Mouse (Mus musculus) heart, postnatal 0 days (tissue): ENCODE data around the gene Olfr1349. TPM values are rescaled to one million over a fixed set of nuclear protein-coding genes. Genes with fewer than 3 reads are reported as not detected.
"Not testable (repeated sequence)": the region's sequence is repeated elsewhere in the genome, so short reads cannot be mapped to it uniquely, and the experiment has no call there.

Source experiments
- ATAC-seq: fragments of 200-750 bp; cut with Nextera tagmentation; 2 replicates; pipeline ENCODE4 v1.8.0; 2017; ENCODE audit warnings: low read depth, moderate number of reproducible peaks, moderate library complexity; ENCODE audit not compliant: insufficient read depth
- DNase-seq: peaks from one replicate; pipeline ENCODE4 v3.0.0-alpha.2; 2016; ENCODE audit warnings: low spot score
- H3K27ac ChIP-seq: fragments of 300-500 bp; sonication (generic); 2 replicates; pipeline ENCODE4 v1.5.1; 2014; ENCODE audit warnings: low read depth, mild to moderate bottlenecking
- H3K27me3 ChIP-seq: fragments of 300-500 bp; sonication (generic); 2 replicates; pipeline ENCODE4 v1.6.1; 2014; ENCODE audit warnings: low read length, mixed read lengths; ENCODE audit not compliant: control insufficient read depth, insufficient read depth
- H3K36me3 ChIP-seq: fragments of 300-500 bp; sonication (generic); replicated peaks from 2 replicates; pipeline ENCODE4 v1.6.1; 2014; ENCODE audit warnings: low read length, mixed read lengths; ENCODE audit not compliant: control insufficient read depth, insufficient read depth
- H3K4me1 ChIP-seq: fragments of 300-500 bp; sonication (generic); 2 replicates; pipeline ENCODE4 v1.6.1; 2014; ENCODE audit warnings: antibody characterized with exemption; ENCODE audit not compliant: control insufficient read depth, insufficient read depth
- H3K4me2 ChIP-seq: fragments of 300-500 bp; sonication (generic); 2 replicates; pipeline ENCODE4 v1.6.1; 2014; ENCODE audit warnings: low read depth, mild to moderate bottlenecking, low read length, moderate library complexity
- H3K4me3 ChIP-seq: fragments of 300-500 bp; sonication (generic); 2 replicates; pipeline ENCODE4 v1.5.1; 2014; ENCODE audit warnings: low read depth, low read length
- H3K9ac ChIP-seq: fragments of 300-500 bp; sonication (generic); replicated peaks from 2 replicates; pipeline ENCODE4 v1.6.1; 2014; ENCODE audit warnings: low read depth, low read length, mixed read lengths
- H3K9me3 ChIP-seq: fragments of 300-500 bp; sonication (generic); replicated peaks from 2 replicates; pipeline ENCODE4 v1.6.1; 2016; ENCODE audit warnings: low read length; ENCODE audit not compliant: control insufficient read depth
- CTCF ChIP-seq: IDR thresholded peaks from 2 replicates; pipeline ENCODE4 v1.5.1; 2016; ENCODE audit warnings: antibody characterized with exemption, control low read depth, low read depth
- EP300 ChIP-seq: IDR thresholded peaks from 2 replicates; pipeline ENCODE4 v1.6.1; 2016; ENCODE audit warnings: antibody characterized with exemption, low read depth
- WGBS: fragments of 180-500 bp; shearing (Covaris S2); extraction: QIAGEN DNeasy Blood & Tissue Kit; methylation state at CpG from one replicate; pipeline ENCODE4 v1.1.7; 2014; 5-methylcytosine and 5-hydroxymethylcytosine counted together
- polyA plus RNA-seq: library from polyadenylated mRNA; unstranded; fragments of >200 nt; fragmentation: Nextera tagmentation; extraction: Ambion mirVana; gene quantifications from 2 replicates; pipeline ENCODE4 v1.2.1, GENCODE M21; 2015
- total RNA-seq: library from RNA; depleted of rRNA; stranded (reverse); fragments of >200 nt; gene quantifications from 2 replicates; pipeline ENCODE4 v1.2.3, GENCODE M21; 2014; ENCODE audit warnings: low replicate concordance; rRNA removed

The Olfr1349 gene
- total and polyA plus RNA-seq, 2 experiments from 2014 or later = not detected

DNA sequence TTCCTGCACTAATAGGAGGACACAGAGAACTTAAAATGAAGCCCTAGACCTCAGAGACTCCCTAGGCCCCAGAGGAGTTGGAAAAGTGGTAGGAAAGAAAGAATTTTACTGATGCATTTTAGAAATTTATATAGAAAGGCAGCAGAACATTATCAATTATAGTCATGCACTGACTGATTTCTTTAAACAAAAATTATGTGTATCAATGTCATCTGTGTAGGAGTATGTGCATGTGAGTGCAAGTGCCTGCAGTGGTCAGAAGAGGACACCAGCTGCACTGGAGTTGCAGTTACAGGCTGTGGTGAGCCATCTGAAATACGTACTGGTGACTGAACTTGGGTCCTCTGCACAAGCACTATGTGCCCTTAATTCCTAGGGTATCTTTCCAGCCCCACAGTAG is 23.1 kb downstream of the Olfr1349 start, which contains the start of gene Olfr1347:
Gene Olfr1347 (minus strand): TSS at position 101 of the 400 bp plus-strand sequence.
- Histone ChIP-seq H3K27ac (no peak within 1 kb of the TSS), H3K4me3 (no peak within 1 kb of the TSS), H3K4me1 (no peaks in the 10 kb centered on the region), H3K9ac (no peak within 1 kb of the TSS), H3K36me3 (no peaks in the 10 kb centered on the region), H3K9me3 (0 out of 2 replicates have a peak, but pooled peaks cover 5% of the 10 kb centered on the region), H3K4me2 (no peak within 1 kb of the TSS), H3K27me3 (no peaks in the 10 kb centered on the region)
- ATAC-seq = no peak
- TF ChIP-seq CTCF (no peak), EP300 (no peak)
- no peak for DNase-seq
- WGBS = 32% methylated on average over 1 of the region's 1 CpGs

DNA sequence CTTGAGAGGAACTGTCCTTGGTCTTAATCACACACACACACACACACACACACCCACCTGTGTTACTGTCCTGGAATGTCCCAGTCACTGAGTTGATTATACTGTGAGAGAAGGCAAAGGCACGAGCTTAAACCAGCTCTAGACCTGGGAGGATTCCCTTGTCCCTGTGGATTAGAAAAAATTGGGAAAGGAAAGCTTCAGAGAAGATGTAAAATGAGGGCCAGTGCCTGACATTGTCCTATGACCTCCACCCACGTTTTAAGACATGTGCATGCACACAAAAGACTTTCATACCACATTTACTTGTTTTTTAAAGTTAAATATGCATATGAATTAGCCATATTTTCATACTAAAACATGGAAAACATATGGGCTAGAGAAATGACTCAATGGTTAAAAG is 35.9 kb downstream of the Olfr1349 start, which contains the start of gene Olfr5:
Gene Olfr5 (minus strand): TSS at position 101 of the 400 bp plus-strand sequence.
- H3K27me3 ChIP-seq = no peaks in the 10 kb centered on the region
- ATAC-seq = no peak
- H3K4me1 ChIP-seq = no peaks in the 10 kb centered on the region
- H3K4me2 ChIP-seq = no peak within 1 kb of the TSS
- H3K9ac ChIP-seq = no peak within 1 kb of the TSS
- H3K27ac ChIP-seq = no peak within 1 kb of the TSS
- peaks cover 3% of the 10 kb centered on the region for H3K9me3 ChIP-seq
- no peaks in the 10 kb centered on the region for H3K36me3 ChIP-seq
- TF ChIP-seq EP300 (no peak), CTCF (no peak)
- DNase-seq = no peak
- no peak within 1 kb of the TSS for H3K4me3 ChIP-seq
- 21% methylated on average over 2 of the region's 2 CpGs for WGBS

GRCm38 (mm10) chr7:6477633-6478032 is 45.1 kb downstream of the Olfr1349 start:
- DNase-seq, H3K36me3 ChIP-seq, H3K27me3 ChIP-seq, H3K4me2 ChIP-seq, ATAC-seq, H3K9me3 ChIP-seq, H3K4me3 ChIP-seq, H3K27ac ChIP-seq, H3K9ac ChIP-seq, H3K4me1 ChIP-seq: not testable (repeated sequence)
- WGBS = 54% methylated on average over 2 of the region's 2 CpGs

- TF ChIP-seq CTCF (no peak), EP300 (no peak)
- DNase-seq = no peak
- H3K4me1 ChIP-seq = no peaks in the 10 kb centered on the region
- no peaks in the 10 kb centered on the region for H3K36me3 ChIP-seq
- H3K27ac ChIP-seq = no peak within 1 kb of the TSS
- H3K27me3 ChIP-seq = no peaks in the 10 kb centered on the region
- no peak for ATAC-seq
- H3K9me3 ChIP-seq = no peaks in the 10 kb centered on the region
- no peak within 1 kb of the TSS for H3K9ac ChIP-seq
- no peak within 1 kb of the TSS for H3K4me2 ChIP-seq
- H3K4me3 ChIP-seq = no peak within 1 kb of the TSS
These were observed 55.8 kb downstream of the Olfr1349 start, which contains the start of gene Olfr1346 for GRCm38 (mm10) chr7:6466951-6467350. Gene Olfr1346, plus strand, starts transcription at chr7:6467101.

Other genes starting within 250 kb of the Olfr1349 start
- 0.95 and 2.7 TPM in 2 replicates for gene Zfp667, start 236.4 kb downstream of the Olfr1349 start, total RNA-seq
- gene Zfp667, start 236.4 kb downstream of the Olfr1349 start, polyA plus RNA-seq = 3.3 and 4.7 TPM in 2 replicates
- 3.1 TPM in 1 of 2 replicates, not detected in the other for gene Zfp583, start 191.7 kb downstream of the Olfr1349 start, total RNA-seq
- gene Zfp583, start 191.7 kb downstream of the Olfr1349 start, polyA plus RNA-seq = 2.6 and 3.1 TPM in 2 replicates
- gene Gm3854, start 179.2 kb downstream of the Olfr1349 start, total RNA-seq = not detected in 2 replicates
- 0.44 and 0.51 TPM in 2 replicates for gene Gm3854, start 179.2 kb downstream of the Olfr1349 start, polyA plus RNA-seq
- 0.11 TPM in 1 of 2 replicates, not detected in the other for gene Zfp78, start 159.7 kb downstream of the Olfr1349 start, total RNA-seq
- gene Zfp78, start 159.7 kb downstream of the Olfr1349 start, polyA plus RNA-seq = 0.94 and 1.3 TPM in 2 replicates
- 2.5 and 5.3 TPM in 2 replicates for gene Zfp28, start 139.7 kb downstream of the Olfr1349 start, total RNA-seq
- 6.9 and 8.0 TPM in 2 replicates for gene Zfp28, start 139.7 kb downstream of the Olfr1349 start, polyA plus RNA-seq
- gene Smim17, start 124.2 kb downstream of the Olfr1349 start, total RNA-seq = not detected in 2 replicates
- gene Smim17, start 124.2 kb downstream of the Olfr1349 start, polyA plus RNA-seq = 0.12 and 0.21 TPM in 2 replicates
- gene Gm20715, start 112.7 kb downstream of the Olfr1349 start, total RNA-seq = not detected in 2 replicates
- gene Gm20715, start 112.7 kb downstream of the Olfr1349 start, polyA plus RNA-seq = not detected in 2 replicates
- gene Olfr1344, start 84.3 kb downstream of the Olfr1349 start, total RNA-seq = not detected in 2 replicates
- gene Olfr1344, start 84.3 kb downstream of the Olfr1349 start, polyA plus RNA-seq = not detected in 2 replicates
- gene Olfr1336, start 66.8 kb downstream of the Olfr1349 start, total RNA-seq = not detected in 2 replicates
- gene Olfr1336, start 66.8 kb downstream of the Olfr1349 start, polyA plus RNA-seq = not detected in 2 replicates
- not detected in 2 replicates for gene Olfr1346, start 55.8 kb downstream of the Olfr1349 start, total RNA-seq
- gene Olfr1346, start 55.8 kb downstream of the Olfr1349 start, polyA plus RNA-seq = not detected in 2 replicates
- gene Olfr5, start 36.0 kb downstream of the Olfr1349 start, total RNA-seq = not detected in 2 replicates
- gene Olfr5, start 36.0 kb downstream of the Olfr1349 start, polyA plus RNA-seq = not detected in 2 replicates
- not detected in 2 replicates for gene Olfr1347, start 23.2 kb downstream of the Olfr1349 start, total RNA-seq
- gene Olfr1347, start 23.2 kb downstream of the Olfr1349 start, polyA plus RNA-seq = not detected in 2 replicates
- not detected in 2 replicates for gene Olfr1348, start 14.2 kb downstream of the Olfr1349 start, total RNA-seq
- gene Olfr1348, start 14.2 kb downstream of the Olfr1349 start, polyA plus RNA-seq = not detected in 2 replicates
- gene Olfr1350, start 41.9 kb upstream of the Olfr1349 start, total RNA-seq = not detected in 2 replicates
- not detected in 2 replicates for gene Olfr1350, start 41.9 kb upstream of the Olfr1349 start, polyA plus RNA-seq
- gene Zim1, start 173.5 kb upstream of the Olfr1349 start, total RNA-seq = 5.6 and 10.7 TPM in 2 replicates
- gene Zim1, start 173.5 kb upstream of the Olfr1349 start, polyA plus RNA-seq = 1.3 and 1.6 TPM in 2 replicates
- 53.7 and 55.9 TPM in 2 replicates for gene Peg3, start 207.5 kb upstream of the Olfr1349 start, total RNA-seq
- 26.3 and 28.5 TPM in 2 replicates for gene Peg3, start 207.5 kb upstream of the Olfr1349 start, polyA plus RNA-seq
- gene Usp29, start 207.6 kb upstream of the Olfr1349 start, total RNA-seq = 3.1 and 3.2 TPM in 2 replicates
- gene Usp29, start 207.6 kb upstream of the Olfr1349 start, polyA plus RNA-seq = 1.7 and 2.2 TPM in 2 replicates